Mouse (Mus musculus) splenic B cell, adult 2 months (primary cell): ENCODE data around the gene Mvb12b.

ENCODE experiments used
- DNase-seq: peaks from one replicate; pipeline ENCODE4 v3.0.0-alpha.2; 2011; ENCODE audit warnings: low read depth, low spot score
- H3K27me3 ChIP-seq: 2 replicates; pipeline ENCODE4 v1.6.1; 2012; ENCODE audit warnings: mild to moderate bottlenecking, low read length, moderate library complexity, mixed read lengths; ENCODE audit not compliant: control insufficient read depth, poor library complexity, insufficient read depth, severe bottlenecking
- H3K36me3 ChIP-seq: 2 replicates; pipeline ENCODE4 v1.6.1; 2012; ENCODE audit warnings: mild to moderate bottlenecking, low read length, moderate library complexity, mixed read lengths; ENCODE audit not compliant: control insufficient read depth, poor library complexity, insufficient read depth, severe bottlenecking

Gene Mvb12b

DNA sequence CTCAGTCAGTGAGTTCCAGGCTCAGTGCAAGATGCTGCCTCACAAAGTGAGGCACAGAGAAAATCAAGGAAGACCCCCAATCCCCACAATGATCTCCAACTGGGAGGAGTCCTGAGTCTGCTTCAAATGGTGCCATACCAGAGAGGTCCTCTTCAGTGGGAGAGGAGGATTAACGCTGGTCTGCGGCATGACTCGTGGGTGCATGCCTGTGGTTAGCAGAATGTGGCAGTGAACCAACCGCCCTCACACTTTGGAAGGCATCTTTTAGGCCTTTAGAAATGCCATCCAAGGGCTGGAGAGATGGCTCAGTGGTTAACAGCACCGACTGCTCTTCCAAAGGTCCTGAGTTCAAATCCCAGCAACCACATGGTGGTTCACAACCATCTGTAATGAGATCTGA lies 142.0 kb downstream of the Mvb12b start:
- no peaks in the 10 kb centered on the region for H3K27me3 ChIP-seq
- H3K36me3 ChIP-seq = no peaks in the 10 kb centered on the region
- DNase-seq = no peak

- H3K27me3 ChIP-seq = no peaks in the 10 kb centered on the region
- DNase-seq = no peak
- H3K36me3 ChIP-seq = no peaks in the 10 kb centered on the region
Measured at GRCm38 (mm10) chr2:33737128-33737527, 150.6 kb downstream of the Mvb12b start.

DNA sequence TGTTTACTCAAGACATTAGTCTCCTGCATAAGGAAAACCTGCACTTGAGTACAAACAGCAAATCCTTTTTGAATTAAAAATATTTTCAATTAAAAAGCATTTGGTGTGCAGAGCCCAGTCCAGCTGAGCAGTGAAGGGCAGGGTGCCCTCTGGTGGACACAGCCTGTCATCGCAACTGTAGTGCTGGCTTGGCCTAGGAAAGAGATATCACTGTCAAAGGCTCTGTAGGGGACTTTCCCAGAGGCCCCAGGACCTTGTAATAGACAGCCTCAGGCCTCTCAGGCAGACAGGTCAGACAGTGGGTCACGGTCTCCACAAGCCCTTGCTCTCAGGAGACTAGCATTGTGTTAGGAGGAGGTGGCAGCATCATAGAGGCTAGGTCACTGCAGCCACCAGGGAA lies 151.0 kb downstream of the Mvb12b start:
- peak; percentile 72 for DNase-seq
- Histone ChIP-seq H3K27me3 (no peaks in the 10 kb centered on the region), H3K36me3 (no peaks in the 10 kb centered on the region)

DNA sequence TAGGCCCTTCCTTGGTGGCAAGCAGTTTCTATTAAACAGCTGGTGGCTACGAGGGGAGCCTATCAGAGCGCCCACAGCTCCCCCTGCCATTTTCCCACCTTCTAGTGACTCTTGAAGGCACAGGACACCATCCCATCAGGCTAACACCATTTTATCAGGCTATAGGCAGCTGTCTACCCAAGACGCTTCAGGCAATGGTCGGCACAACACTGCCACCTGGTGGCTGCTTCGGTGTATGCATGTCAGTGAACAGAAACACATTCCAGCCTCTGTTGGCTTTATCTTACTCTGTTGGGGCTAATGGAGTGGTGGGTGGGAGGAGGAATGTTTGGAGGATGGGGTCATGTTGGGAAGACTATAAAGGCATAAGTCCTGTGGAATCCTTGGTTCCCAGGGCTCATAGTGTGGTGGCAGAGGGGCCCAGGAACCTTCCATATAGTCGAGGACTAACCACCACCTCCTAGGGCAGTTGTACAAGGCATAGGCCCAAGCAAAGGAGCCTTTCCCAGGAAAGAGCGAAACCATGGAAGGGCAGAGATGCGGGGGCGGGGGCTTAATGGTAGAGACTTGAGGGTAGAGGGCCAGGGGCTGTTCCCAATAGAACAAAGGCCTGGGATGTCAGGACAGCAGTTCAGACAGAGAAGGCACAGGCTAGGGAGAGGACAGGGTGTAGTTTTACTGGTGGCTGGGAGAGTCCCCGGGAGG lies 152.8 kb downstream of the Mvb12b start:
- DNase-seq = peak; percentile 75
- no peaks in the 10 kb centered on the region for H3K27me3 ChIP-seq

GRCm38 (mm10) chr2:33729701-33730100 lies 158.0 kb downstream of the Mvb12b start:
- no peak for DNase-seq
- H3K36me3 ChIP-seq = no peaks in the 10 kb centered on the region
- H3K27me3 ChIP-seq = no peaks in the 10 kb centered on the region

More for the DNA sequence above, 152.8 kb downstream of the Mvb12b start:
- no peaks in the 10 kb centered on the region for H3K36me3 ChIP-seq

DNA sequence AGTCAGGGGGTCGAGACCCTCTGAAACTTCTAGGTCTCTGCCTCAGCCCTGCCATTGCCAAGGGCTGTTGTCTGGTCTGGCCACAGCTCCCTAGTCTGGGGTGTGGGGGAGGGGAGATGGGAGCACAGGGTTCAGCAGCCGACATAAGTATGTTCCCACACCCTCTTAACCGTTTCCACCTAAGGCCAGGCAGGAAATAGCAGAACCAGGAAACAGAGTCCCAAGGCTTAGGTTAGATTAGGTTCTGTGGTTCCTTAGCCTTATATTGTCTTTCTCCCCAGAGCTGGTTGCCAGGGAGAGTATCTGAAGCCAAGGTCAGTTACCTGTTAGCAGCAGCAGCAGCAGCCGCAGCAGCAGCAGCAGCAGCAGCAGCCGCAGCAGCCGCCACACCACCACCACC lies 160.5 kb downstream of the Mvb12b start:
- H3K27me3 ChIP-seq = no peaks in the 10 kb centered on the region
- DNase-seq = no peak
- no peaks in the 10 kb centered on the region for H3K36me3 ChIP-seq

GRCm38 (mm10) chr2:33720380-33720898 lies 167.3 kb downstream of the Mvb12b start:
- Histone ChIP-seq H3K36me3 (no peaks in the 10 kb centered on the region), H3K27me3 (no peaks in the 10 kb centered on the region; the same call in 1 of the 2 replicates)
- no peak for DNase-seq

DNA sequence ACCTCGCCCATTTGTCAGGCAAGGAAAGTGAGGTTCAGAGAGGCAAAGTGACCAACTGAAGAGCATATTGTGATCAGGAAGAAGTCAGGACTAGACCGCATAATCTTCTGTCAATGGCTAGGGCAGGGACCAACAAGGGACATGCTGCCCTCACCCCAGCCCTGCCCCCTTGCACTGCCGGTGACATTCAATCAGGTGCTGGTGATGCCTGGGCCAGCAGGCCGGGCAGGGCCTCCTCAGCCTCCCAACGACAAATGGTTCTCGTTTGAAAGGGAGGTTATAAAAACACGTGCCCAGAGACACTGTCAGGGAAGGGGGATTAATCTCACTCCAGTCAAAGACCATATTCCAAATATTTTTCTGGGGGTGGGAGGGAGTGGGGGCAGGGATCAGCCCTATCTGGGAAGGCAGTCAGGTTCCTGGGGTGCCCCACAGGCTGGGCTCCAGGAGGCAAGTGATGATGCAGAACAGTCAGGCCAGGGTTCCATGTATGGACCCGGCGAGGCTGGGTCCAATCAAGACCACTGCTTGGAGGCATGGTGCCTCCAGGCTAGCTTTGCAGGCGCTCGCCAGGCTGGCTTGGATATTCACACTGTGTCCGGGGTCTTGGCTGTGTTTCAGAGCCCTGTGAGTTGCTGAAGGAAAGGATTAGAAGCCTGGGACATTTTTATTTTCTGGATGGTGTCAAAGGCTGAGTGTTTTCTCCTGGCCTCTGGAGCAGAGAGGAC lies 168.2 kb downstream of the Mvb12b start:
- Histone ChIP-seq H3K27me3 (no peaks in the 10 kb centered on the region; the same call in 1 of the 2 replicates), H3K36me3 (no peaks in the 10 kb centered on the region)
- DNase-seq = no peak

DNA sequence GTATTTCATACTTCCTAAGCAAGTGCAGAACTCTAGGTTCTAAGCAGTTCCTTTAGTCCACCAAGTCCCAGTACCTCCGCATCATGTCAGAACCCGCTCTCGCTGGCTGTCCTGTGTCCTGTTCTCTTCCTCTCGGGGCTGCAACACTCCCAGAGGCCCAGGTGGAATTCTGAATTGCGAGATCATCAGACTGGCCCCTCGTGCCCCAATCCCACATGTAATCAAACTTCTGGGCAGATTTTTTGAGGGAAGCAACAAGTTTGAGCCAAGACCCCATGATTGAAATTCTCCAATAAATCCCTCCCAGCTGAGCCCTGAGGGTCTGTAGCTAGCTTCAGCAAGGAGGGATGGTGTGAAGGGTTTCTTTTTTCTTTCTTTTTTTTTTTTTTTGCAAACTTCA lies 169.2 kb downstream of the Mvb12b start:
- no peak for DNase-seq
- no peaks in the 10 kb centered on the region for H3K36me3 ChIP-seq
- no peaks in the 10 kb centered on the region; the same call in 1 of the 2 replicates for H3K27me3 ChIP-seq

GRCm38 (mm10) chr2:33717821-33718351 lies 169.9 kb downstream of the Mvb12b start:
- no peak for DNase-seq
- H3K27me3 ChIP-seq = no peaks in the 10 kb centered on the region; the same call in 1 of the 2 replicates
- no peaks in the 10 kb centered on the region for H3K36me3 ChIP-seq

- no peaks in the 10 kb centered on the region; the same call in 1 of the 2 replicates for H3K27me3 ChIP-seq
- no peaks in the 10 kb centered on the region for H3K36me3 ChIP-seq
- no peak for DNase-seq
Measured at GRCm38 (mm10) chr2:33717378-33717777, 170.4 kb downstream of the Mvb12b start.

DNA sequence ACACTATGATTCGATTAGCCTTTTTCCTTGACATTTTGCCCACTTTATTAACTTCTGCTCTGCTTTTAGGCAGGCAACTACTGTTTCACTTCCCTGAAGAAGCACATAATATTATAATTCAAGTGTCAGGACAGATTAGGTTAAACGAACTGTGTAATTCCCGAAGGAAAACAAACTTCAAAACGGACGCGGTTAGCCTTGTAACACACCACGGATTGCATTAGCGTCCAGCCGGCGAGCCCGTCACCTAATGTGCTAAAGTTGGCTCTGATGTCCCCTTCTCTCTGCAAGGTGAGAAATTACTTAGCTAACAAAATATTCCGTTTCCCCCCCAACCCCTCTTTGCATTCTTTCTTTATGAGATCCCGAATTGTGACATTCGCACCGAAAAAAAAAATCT lies 170.9 kb downstream of the Mvb12b start:
- Histone ChIP-seq H3K27me3 (no peaks in the 10 kb centered on the region; the same call in 1 of the 2 replicates), H3K36me3 (no peaks in the 10 kb centered on the region)
- no peak for DNase-seq

DNA sequence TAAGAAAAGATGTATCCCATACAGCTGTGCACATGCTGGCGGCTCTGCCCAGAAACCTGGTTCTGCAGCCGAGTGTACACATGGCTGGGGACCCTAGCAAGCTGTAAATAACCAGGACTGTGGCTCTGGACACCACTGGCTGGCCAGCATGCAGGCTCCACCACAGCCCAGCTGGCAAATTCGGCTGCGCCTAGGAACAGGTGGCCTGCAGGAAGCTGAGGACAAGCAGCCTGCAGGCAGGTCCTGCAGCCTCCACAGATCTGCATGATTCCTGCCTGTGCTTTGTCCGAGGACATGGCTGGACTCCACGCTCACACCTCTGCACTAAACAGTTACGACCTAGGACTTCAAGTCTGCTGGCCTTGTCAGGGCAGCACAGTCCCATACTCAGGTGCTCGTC lies 172.8 kb downstream of the Mvb12b start:
- no peak for DNase-seq
- no peaks in the 10 kb centered on the region for H3K36me3 ChIP-seq
- no peaks in the 10 kb centered on the region; the same call in 1 of the 2 replicates for H3K27me3 ChIP-seq

DNA sequence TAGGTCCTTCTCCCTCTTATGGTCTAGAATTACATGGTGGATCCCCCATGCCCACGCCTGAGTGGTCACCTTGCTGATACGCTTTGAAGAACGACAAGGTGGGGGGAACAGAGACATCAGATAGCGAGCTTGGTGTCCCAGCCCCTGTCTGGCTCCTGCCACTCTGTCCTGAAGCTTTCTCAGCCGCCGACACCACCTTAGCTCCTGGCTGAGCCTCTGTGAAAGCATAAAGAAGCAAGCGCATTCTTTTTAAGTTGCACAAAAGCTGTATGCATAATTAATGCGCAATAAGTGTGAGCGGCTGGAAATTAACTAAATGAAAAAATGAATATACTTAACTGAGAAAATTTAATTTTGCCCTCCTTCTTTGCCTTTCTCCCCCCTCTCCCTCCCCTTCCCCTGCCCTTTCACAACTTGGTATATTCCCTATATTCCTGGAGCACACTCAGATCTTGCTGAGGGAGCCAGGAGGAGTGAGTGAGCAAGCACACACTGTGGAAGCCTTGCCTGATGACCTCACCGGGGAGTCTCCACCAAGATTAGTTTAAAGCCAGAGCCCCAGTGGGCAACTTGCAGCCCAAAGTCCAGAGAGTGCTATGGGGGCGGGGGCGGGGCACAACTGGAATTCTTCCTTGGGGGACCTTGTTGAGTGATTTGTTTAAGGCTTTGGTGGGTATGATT lies 174.0 kb downstream of the Mvb12b start:
- no peaks in the 10 kb centered on the region; the same call in 1 of the 2 replicates for H3K27me3 ChIP-seq
- DNase-seq = no peak
- no peaks in the 10 kb centered on the region for H3K36me3 ChIP-seq
